Mouse (Mus musculus) E14TG2a.4 (cell line): Measurements from ENCODE around the gene Por.

Source experiments
- CTCF ChIP-seq: conservative IDR thresholded peaks from 2 replicates; pipeline ENCODE4 v1.5.1; 2014; ENCODE audit warnings: low read length
- NANOG ChIP-seq: IDR thresholded peaks from 2 replicates; pipeline ENCODE4 v1.6.1; 2014; ENCODE audit warnings: borderline replicate concordance, low read length, mixed read lengths

- TF ChIP-seq CTCF (no peak), NANOG (no peak)
Observed at GRCm38 (mm10) chr5:135628916-135629315, 40.9 kb upstream of the Por start.
